Mouse (Mus musculus): ENCODE results near the gene Sema6d. TPM values are rescaled to one million over a fixed set of nuclear protein-coding genes. Genes with fewer than 3 reads are reported as not detected.

Gene Sema6d
- polyA plus RNA-seq, 1 experiment, result 0.60 TPM

DNA sequence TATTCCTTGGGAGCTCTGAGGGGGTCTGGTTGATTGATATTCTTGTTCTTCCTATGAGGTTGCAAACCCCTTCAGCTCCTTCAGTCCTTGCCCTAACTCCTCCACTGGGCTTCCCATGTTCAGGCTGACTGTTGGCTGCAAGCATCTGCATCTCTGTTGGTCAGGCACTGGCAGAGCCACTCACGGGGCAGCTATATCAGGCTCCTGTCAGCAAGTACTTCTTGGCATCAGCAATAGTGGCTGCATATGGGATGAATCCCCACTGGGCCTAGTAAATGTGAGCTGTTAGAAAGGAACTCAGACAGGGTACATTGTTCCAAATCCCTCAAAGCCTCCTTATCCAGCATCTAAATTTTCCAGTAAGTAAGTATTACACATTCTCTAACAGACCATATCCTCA lies 30.6 kb downstream of the Sema6d start:
- Histone ChIP-seq H3K4me3 (ENCODE audit: low read depth, low read length) (no peak overlapping the region), H3K4me1 (ENCODE audit: control insufficient read depth, insufficient read depth, low read length) (no peaks in the 10 kb centered on the region), H3K9me3 (replicated peaks; ENCODE audit: control insufficient read depth, insufficient read depth, low read length, poor library complexity, severe bottlenecking) (no peaks in the 10 kb centered on the region), H3K27me3 (ENCODE audit: control insufficient read depth, insufficient read depth, low read length, poor library complexity, severe bottlenecking) (peaks cover 1% of the 10 kb centered on the region; the same call in 1 of the 2 replicates), H3K27ac (ENCODE audit: insufficient read depth, low read length) (no peak overlapping the region), H3K36me3 (ENCODE audit: control insufficient read depth, insufficient read depth, low read length, poor library complexity, severe bottlenecking) (no peaks in the 10 kb centered on the region), H3K9ac (ENCODE audit: low read depth, poor library complexity, severe bottlenecking) (no peak overlapping the region)
- TF ChIP-seq POLR2A (IDR thresholded peaks at IDR 0.05; ENCODE audit: insufficient read depth, low read length) (no peak), CTCF (IDR thresholded peaks at IDR 0.05; ENCODE audit: low read depth, low read length) (no peak), EP300 (IDR thresholded peaks at IDR 0.05; ENCODE audit: insufficient read depth, low read depth, low read length) (no peak)

DNA sequence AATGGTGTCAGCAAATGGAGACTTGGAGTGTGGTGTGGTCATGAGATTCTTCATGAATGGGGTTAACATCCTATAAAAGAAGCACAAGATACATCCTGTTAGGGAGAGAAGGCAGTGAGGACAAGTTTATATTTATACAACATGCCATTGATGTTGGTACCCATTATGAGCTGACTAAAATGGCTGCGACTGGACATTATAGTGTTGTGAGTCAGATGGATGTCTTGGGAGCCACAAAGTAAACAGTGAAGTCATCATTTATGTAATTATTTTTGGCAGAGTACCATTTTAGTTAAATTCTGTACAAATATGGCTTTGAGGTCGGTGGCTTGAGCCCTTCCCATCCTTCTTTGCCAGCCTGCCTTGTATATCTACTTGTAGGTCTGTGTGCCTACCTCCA lies 31.8 kb downstream of the Sema6d start:
- H3K27ac ChIP-seq (ENCODE audit: insufficient read depth, low read length), result no peak overlapping the region
- H3K27me3 ChIP-seq (ENCODE audit: control insufficient read depth, insufficient read depth, low read length, poor library complexity, severe bottlenecking), result peaks cover 1% of the 10 kb centered on the region; the same call in 1 of the 2 replicates
- H3K9ac ChIP-seq (ENCODE audit: low read depth, poor library complexity, severe bottlenecking), result no peak overlapping the region
- no peaks in the 10 kb centered on the region for H3K36me3 ChIP-seq (ENCODE audit: control insufficient read depth, insufficient read depth, low read length, poor library complexity, severe bottlenecking)
- no peaks in the 10 kb centered on the region for H3K9me3 ChIP-seq (replicated peaks; ENCODE audit: control insufficient read depth, insufficient read depth, low read length, poor library complexity, severe bottlenecking)
- no peak overlapping the region for H3K4me3 ChIP-seq (ENCODE audit: low read depth, low read length)
- H3K4me1 ChIP-seq (ENCODE audit: control insufficient read depth, insufficient read depth, low read length), result no peaks in the 10 kb centered on the region
- no peak for TF ChIP-seq POLR2A (IDR thresholded peaks at IDR 0.05; ENCODE audit: insufficient read depth, low read length)
- no peak for TF ChIP-seq EP300 (IDR thresholded peaks at IDR 0.05; ENCODE audit: insufficient read depth, low read depth, low read length)
- TF ChIP-seq CTCF (IDR thresholded peaks at IDR 0.05; ENCODE audit: low read depth, low read length), result no peak

GRCm38 (mm10) chr2:124125504-124125903 lies 35.7 kb downstream of the Sema6d start:
- H3K27ac ChIP-seq (ENCODE audit: insufficient read depth, low read length), result no peak overlapping the region
- no peak overlapping the region for H3K9ac ChIP-seq (ENCODE audit: low read depth, poor library complexity, severe bottlenecking)
- no peaks in the 10 kb centered on the region for H3K9me3 ChIP-seq (replicated peaks; ENCODE audit: control insufficient read depth, insufficient read depth, low read length, poor library complexity, severe bottlenecking)
- TF ChIP-seq EP300 (IDR thresholded peaks at IDR 0.05; ENCODE audit: insufficient read depth, low read depth, low read length), result no peak
- no peak for TF ChIP-seq POLR2A (IDR thresholded peaks at IDR 0.05; ENCODE audit: insufficient read depth, low read length)
- TF ChIP-seq CTCF (IDR thresholded peaks at IDR 0.05; ENCODE audit: low read depth, low read length), result no peak
- H3K4me3 ChIP-seq (ENCODE audit: low read depth, low read length), result no peak overlapping the region
- no peaks in the 10 kb centered on the region for H3K4me1 ChIP-seq (ENCODE audit: control insufficient read depth, insufficient read depth, low read length)
- H3K27me3 ChIP-seq (ENCODE audit: control insufficient read depth, insufficient read depth, low read length, poor library complexity, severe bottlenecking), result no peaks in the 10 kb centered on the region
- H3K36me3 ChIP-seq (ENCODE audit: control insufficient read depth, insufficient read depth, low read length, poor library complexity, severe bottlenecking), result no peaks in the 10 kb centered on the region

DNA sequence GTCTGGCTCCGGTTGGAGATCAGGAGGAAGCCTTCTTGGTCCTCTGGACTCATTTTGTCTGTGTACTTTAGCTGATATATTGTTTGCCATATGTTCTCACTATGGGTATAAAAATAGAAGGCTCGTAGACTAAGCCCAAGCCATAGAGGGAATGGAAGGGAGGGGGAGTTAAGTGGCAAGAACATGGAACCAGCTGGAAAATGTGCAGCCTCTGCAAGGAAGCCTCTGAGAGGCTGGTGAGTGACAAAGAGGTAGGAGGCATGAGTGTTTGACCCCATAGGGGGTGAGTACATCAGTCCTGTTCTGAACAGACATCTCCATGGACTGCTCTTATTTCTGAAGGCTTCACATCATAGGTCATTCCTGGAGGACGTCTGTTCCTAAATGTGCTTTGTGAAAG lies 37.1 kb downstream of the Sema6d start:
- Histone ChIP-seq H3K27me3 (ENCODE audit: control insufficient read depth, insufficient read depth, low read length, poor library complexity, severe bottlenecking) (no peaks in the 10 kb centered on the region), H3K4me1 (ENCODE audit: control insufficient read depth, insufficient read depth, low read length) (no peaks in the 10 kb centered on the region), H3K9me3 (replicated peaks; ENCODE audit: control insufficient read depth, insufficient read depth, low read length, poor library complexity, severe bottlenecking) (no peaks in the 10 kb centered on the region), H3K4me3 (ENCODE audit: low read depth, low read length) (no peak overlapping the region), H3K9ac (ENCODE audit: low read depth, poor library complexity, severe bottlenecking) (no peak overlapping the region), H3K27ac (ENCODE audit: insufficient read depth, low read length) (no peak overlapping the region), H3K36me3 (ENCODE audit: control insufficient read depth, insufficient read depth, low read length, poor library complexity, severe bottlenecking) (no peaks in the 10 kb centered on the region)
- TF ChIP-seq CTCF (IDR thresholded peaks at IDR 0.05; ENCODE audit: low read depth, low read length) (no peak), EP300 (IDR thresholded peaks at IDR 0.05; ENCODE audit: insufficient read depth, low read depth, low read length) (no peak), POLR2A (IDR thresholded peaks at IDR 0.05; ENCODE audit: insufficient read depth, low read length) (no peak)

DNA sequence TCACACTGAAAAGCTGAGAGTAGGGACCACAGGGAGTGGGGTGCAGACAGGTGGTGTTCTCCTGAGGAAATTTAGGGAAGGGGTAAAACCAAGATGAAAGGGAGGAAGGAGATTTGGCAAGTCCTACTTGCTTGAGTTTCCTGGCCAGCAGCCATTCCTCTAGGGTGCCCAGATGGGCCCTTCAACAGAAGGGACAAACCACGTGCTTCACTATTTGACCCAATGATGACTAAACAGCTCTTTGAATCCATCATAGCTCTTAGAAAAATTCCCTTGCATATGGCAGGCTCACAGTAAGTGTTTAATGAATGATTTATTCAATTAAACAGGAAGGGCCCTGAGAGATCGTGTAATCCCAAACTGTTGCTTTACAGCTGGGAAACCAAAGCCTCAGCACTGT lies 41.1 kb downstream of the Sema6d start:
- no peaks in the 10 kb centered on the region for H3K36me3 ChIP-seq (ENCODE audit: control insufficient read depth, insufficient read depth, low read length, poor library complexity, severe bottlenecking)
- H3K9ac ChIP-seq (ENCODE audit: low read depth, poor library complexity, severe bottlenecking), result no peak overlapping the region

DNA sequence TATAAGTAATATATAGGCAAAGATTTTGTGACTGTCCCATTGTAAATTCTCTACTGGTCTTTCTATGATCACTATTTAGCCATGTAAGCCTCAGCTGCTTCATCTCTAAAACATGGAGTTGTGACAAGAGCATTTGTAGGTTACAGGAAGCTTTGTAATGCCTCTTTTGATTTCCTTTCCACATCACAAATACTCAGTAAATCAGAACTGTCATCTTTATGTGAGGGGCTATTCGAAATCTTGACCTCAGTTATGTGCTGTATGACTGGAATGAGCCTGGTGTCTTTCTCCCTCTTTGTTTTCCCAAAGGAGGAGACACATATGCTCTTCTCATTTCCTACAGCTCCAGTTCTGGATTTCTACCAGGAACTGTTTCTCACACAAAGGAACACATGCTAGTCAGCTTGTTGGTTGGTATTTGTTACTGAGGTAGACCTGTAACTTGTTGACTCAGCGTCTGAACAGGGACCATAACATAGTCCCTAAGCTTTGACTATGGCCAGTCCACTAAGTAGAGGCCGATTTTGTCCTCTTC lies 51.8 kb downstream of the Sema6d start:
- Histone ChIP-seq H3K9ac (ENCODE audit: low read depth, poor library complexity, severe bottlenecking) (no peak overlapping the region), H3K27ac (ENCODE audit: insufficient read depth, low read length) (no peak overlapping the region), H3K27me3 (ENCODE audit: control insufficient read depth, insufficient read depth, low read length, poor library complexity, severe bottlenecking) (no peaks in the 10 kb centered on the region), H3K9me3 (replicated peaks; ENCODE audit: control insufficient read depth, insufficient read depth, low read length, poor library complexity, severe bottlenecking) (no peaks in the 10 kb centered on the region), H3K4me1 (ENCODE audit: control insufficient read depth, insufficient read depth, low read length) (no peaks in the 10 kb centered on the region), H3K4me3 (ENCODE audit: low read depth, low read length) (no peak overlapping the region), H3K36me3 (ENCODE audit: control insufficient read depth, insufficient read depth, low read length, poor library complexity, severe bottlenecking) (no peaks in the 10 kb centered on the region)
- TF ChIP-seq EP300 (IDR thresholded peaks at IDR 0.05; ENCODE audit: insufficient read depth, low read depth, low read length) (no peak), CTCF (IDR thresholded peaks at IDR 0.05; ENCODE audit: low read depth, low read length) (no peak), POLR2A (IDR thresholded peaks at IDR 0.05; ENCODE audit: insufficient read depth, low read length) (no peak)

More for the DNA sequence above, 41.1 kb downstream of the Sema6d start:
- Histone ChIP-seq H3K9me3 (replicated peaks; ENCODE audit: control insufficient read depth, insufficient read depth, low read length, poor library complexity, severe bottlenecking) (no peaks in the 10 kb centered on the region), H3K4me1 (ENCODE audit: control insufficient read depth, insufficient read depth, low read length) (no peaks in the 10 kb centered on the region), H3K27me3 (ENCODE audit: control insufficient read depth, insufficient read depth, low read length, poor library complexity, severe bottlenecking) (no peaks in the 10 kb centered on the region), H3K27ac (ENCODE audit: insufficient read depth, low read length) (no peak overlapping the region), H3K4me3 (ENCODE audit: low read depth, low read length) (no peak overlapping the region)
- TF ChIP-seq EP300 (IDR thresholded peaks at IDR 0.05; ENCODE audit: insufficient read depth, low read depth, low read length) (no peak), POLR2A (IDR thresholded peaks at IDR 0.05; ENCODE audit: insufficient read depth, low read length) (no peak), CTCF (IDR thresholded peaks at IDR 0.05; ENCODE audit: low read depth, low read length) (no peak)

Data from ES-Bruce4 (cell line).